Mouse (Mus musculus) activated CD4-positive, CD25-positive, alpha-beta regulatory T cell, adult 9 weeks (primary cell): ENCODE measurements around the gene Slc25a13. TPM values are rescaled to one million over a fixed set of nuclear protein-coding genes. Genes with fewer than 3 reads are reported as not detected.

Source experiments
- polyA plus RNA-seq: library from polyadenylated mRNA; unstranded; fragments of 100-300 nt; shearing (Covaris generic); gene quantifications from one replicate; pipeline ENCODE4 v1.2.1, GENCODE M21; 2017

The Slc25a13 gene
- polyA plus RNA-seq: 12.0 TPM

GRCm38 (mm10) chr6:6216507-6217285 is at the start of gene Slc25a13:
TSS of gene Slc25a13 (minus strand) at chr6:6217173.

